Mouse (Mus musculus) c-Kit-positive CD71-positive TER-119-positive erythroid progenitor cells, embryonic 14.5 days (primary cell): ENCODE measurements around the gene Olfr594.
"Not testable (repeated sequence)": the region's sequence is repeated elsewhere in the genome, so short reads cannot be mapped to it uniquely, and the experiment has no call there.

Experiments used
- DNase-seq: peaks from one replicate; pipeline ENCODE4 v3.0.0-alpha.2; 2013; ENCODE audit warnings: low spot score

Gene Olfr594

DNA sequence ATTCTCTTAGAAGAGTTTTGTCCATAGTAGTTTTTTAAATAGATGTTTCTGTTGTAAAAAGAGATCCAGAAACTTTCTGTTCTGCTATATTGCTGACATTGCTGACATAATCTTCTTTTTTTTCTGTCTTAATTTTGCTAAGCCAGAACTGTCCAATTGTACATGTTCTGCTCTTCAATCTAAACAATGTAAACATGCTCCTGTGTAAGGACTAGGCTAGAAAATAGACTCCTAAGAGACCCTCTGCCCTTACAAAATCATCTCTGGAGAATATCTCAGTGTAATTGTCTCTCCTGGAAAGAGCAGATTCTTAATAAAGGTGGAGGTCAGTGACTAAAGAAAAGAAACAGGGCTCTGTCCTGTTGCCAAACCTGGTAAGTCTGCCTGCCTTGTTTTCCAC, at the start of gene Olfr594:
Olfr594 (plus strand) TSS at position 301 of the 400 bp plus-strand sequence.
- no peak for DNase-seq

DNA sequence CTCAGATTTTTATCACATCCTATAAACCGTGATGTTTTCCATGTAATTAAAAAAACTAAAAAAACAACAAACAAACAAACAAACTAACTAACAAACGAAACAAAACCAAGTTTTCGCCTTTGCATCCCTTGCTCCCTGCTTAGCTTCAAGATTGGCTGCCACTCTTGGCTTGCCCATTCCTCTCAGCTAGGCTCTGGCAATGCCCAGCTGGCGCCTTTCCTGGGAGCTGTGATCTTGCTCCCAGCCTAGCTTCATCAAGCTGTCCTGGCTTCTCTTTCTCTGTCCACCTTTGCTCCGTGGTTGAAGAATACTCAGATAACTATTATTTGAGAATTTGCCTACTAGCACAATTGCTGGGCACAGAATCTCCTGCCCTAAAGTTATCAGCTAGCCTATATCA, 47.1 kb upstream of the Olfr594 start:
- DNase-seq: no peak

DNA sequence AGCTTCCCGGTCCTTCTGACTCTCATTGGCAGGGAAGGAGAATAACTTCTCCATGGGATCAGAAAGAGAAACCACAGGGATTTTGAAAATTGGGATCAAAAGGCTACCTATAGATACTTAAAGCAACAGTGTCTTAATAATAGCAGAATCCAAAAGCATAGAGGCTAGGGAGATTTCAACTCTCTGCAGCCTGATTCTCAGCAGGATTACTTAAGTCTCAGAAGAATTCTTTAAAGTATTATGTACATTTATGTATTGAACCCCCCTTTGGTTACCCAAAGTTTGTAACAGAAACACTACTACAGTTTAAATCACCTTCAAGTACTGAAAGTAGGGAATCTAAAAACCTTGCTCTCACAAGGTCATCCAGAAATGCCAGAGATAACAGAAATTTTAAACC, 38.6 kb upstream of the Olfr594 start, which contains the start of gene Olfr591:
Olfr591 (minus strand) TSS at position 101 of the 400 bp plus-strand sequence.
- no peak for DNase-seq

- not testable (repeated sequence) for DNase-seq
Measured at GRCm38 (mm10) chr7:103184503-103184902, 32.3 kb upstream of the Olfr594 start, which contains the start of gene Olfr592. TSS of gene Olfr592 (plus strand) at chr7:103184803.

- DNase-seq: no peak
Measured at GRCm38 (mm10) chr7:103211562-103211961, 5.2 kb upstream of the Olfr594 start, which contains the start of gene Olfr593. TSS of gene Olfr593 (plus strand) at chr7:103211862.

GRCm38 (mm10) chr7:103212050-103212449, 4.7 kb upstream of the Olfr594 start:
- DNase-seq: not testable (repeated sequence)

DNA sequence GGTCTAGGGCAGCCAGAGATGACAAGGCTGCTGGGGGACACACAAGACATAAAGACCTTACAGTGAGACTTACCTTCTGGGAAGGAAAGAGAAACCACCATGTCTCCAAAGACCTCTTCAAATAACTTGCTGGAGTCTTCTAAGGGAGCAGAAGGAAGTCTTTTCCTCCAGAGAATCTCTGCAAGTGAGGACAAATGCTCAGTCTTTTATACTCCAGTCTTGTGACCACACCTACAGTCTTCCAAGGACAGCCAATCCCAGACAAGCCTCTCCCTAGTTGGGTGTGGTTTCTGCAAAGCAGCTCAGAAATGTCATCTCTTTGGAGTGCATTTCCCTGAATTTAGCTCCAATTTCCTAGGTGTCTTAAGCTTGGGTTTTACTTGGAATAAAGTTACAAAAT, 35.6 kb downstream of the Olfr594 start, which contains the start of gene Usp17ld:
Usp17ld (minus strand) TSS at position 101 of the 400 bp plus-strand sequence.
- not testable (repeated sequence) for DNase-seq
